Mouse (Mus musculus) thymus, adult 18-20 months (tissue): Measurements from ENCODE around the gene Slmap.
A peak's percentile ranks its signal among the peaks of the same experiment; 100 is the strongest.
"Not testable (repeated sequence)": the region's sequence is repeated elsewhere in the genome, so short reads cannot be mapped to it uniquely, and the experiment has no call there.

Experiments used
- DNase-seq, 2 experiments: peaks; one replicate each; pipeline ENCODE4 v3.0.0; 2022; ENCODE audit warnings: mixed read lengths in 2 of 2

Gene Slmap

DNA sequence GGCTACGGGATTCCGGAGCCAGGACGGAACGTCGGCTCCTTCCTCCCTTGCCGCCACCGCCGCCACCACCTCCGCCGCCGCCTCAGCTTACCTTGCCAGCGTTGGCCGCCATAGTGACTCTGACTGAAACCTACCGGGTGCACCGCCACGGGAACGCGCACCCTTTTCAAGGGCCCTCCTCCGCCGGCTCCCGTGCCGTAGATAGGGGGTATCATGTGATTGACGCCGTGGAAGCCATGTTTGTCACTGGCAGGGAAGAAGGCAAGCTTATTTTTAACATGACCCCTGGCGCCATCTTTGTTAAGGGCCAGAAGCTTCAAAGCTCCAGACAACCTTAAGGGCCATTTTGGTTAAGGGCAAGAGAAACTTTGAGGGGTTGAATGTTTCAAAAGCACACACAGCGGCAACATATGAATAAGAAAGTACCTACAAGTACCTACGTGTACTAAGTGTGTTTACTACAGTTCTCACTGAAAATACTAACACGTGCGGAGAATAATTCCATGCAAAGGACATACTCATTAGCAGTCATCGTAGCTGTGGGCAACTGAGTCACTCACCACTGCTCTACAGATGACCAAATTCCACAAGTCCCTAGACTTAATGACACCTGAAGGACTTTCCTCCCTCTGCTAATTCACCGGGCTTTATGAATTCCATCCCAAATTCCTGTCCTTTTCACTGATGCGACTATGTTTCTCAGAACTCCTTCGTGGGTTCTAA lies at the start of gene Slmap:
Slmap (minus strand) TSS at position 175 of the 723 bp plus-strand sequence.
- DNase-seq: peak; percentile 95 to 98

GRCm38 (mm10) chr14:26583645-26584044 lies 48.9 kb upstream of the Slmap start:
- no peak for DNase-seq

DNA sequence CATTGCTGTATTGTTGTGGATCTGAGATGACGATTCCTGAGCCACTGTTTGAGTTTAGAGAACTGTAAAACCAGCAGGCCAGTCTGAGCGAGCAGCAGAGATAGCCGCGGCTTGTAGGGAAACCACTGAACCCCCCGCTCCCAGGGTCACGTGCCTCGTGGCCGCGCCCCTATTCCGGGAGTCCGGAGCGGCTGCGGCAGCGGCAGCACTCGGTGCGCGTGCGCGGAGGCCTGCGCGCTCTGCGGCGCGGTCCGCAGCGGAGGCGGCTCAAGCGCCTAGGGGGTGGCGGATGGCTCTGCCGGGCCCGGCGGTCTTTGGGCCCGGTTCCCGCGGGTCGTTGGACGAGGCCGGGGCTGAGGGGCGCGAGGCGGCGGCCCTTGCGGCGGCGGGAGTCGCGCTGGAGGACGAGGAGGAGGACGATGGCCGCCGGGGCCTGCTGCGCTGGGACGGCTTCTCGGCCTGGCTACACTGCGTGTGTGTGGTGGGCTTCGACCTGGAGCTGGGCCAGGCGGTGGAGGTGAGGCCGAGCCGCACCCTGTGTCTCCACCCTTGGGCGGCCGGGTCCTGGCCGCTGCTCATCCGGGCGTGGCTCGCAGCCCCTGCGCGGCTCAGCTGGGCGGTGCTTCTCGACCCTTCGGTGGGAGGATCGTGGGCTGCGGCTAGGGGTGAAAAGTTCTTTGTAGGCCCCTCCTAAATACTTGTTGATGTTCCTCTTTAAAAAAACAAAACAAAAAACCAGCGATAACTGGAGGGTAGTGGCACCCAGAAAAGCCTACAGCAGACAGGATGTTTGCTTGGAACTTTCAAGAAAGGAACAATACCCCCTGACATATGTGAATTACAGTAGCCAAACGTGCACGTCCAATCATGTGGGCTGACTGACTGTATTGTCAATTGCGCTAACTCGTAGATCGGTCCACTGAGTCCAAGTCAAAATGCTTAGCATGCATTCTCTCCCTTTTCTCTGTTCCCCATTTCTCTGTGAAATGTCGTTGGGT lies 44.9 kb upstream of the Slmap start:
- peak; percentile 77 to 83 for DNase-seq

GRCm38 (mm10) chr14:26578791-26579191 lies 44.1 kb upstream of the Slmap start:
- no peak for DNase-seq

GRCm38 (mm10) chr14:26576255-26576780 lies 41.6 kb upstream of the Slmap start:
- DNase-seq: no peak

GRCm38 (mm10) chr14:26573556-26573955 lies 38.8 kb upstream of the Slmap start, which contains the start of gene Dennd6a:
Gene Dennd6a, plus strand, starts transcription at chr14:26573856.
- DNase-seq: not testable (repeated sequence)

DNA sequence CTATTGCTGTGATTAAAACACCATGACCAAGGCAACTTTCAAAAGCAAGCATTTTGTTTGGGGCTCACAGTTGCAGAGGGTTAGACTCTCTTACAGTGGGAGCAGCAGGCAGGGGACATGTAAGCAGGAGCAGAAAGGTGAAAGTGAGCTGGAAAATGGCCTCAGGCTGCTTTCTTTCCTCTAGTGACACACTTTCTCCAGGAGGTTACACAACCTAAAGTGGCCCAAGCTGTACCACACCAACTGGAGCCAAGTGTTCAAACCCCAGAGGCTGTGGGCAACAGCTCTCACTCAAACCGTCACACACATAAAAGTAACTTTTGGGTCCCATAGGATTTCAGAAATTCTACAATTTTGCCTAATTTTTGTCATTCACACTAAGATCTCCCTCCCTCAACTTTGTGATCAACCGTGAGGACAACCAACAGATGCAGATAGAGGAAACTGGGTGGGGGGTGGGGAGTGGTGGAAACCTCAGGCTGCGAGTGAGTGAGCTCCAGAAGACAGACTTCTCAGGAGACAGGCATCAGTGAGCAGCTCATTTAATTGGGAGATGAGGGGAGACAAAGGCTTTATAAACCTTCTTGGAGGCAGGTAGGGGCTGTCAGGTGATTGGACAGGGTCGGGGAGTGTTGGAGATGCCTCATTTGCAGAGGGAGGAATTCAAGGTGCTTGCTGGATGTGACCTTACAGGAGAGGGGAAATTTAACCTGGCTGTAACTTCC lies 37.4 kb upstream of the Slmap start:
- no peak for DNase-seq

GRCm38 (mm10) chr14:26569880-26570279 lies 35.1 kb upstream of the Slmap start:
- DNase-seq: no peak

DNA sequence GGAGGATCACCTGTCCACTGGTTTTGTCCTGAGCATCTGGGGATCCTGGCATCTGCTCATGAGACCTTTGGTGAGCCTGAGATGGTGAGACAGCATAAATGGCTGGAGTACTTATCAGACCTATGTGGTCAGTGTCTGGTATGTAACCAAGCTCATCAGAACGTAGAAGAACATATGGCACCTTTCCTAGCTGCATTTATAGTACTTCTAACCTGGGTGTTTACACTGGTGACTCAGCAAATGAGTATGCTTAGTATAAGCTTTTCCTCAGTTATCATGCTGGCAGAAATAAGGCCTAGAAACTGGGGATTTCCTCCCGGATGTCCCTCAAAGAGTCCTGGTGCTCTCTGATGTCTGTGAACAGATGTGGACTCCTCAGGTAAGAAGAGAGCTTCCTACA lies 27.5 kb upstream of the Slmap start:
- DNase-seq: no peak

GRCm38 (mm10) chr14:26558536-26558935 lies 23.8 kb upstream of the Slmap start:
- DNase-seq: no peak

GRCm38 (mm10) chr14:26557581-26557980 lies 22.9 kb upstream of the Slmap start:
- no peak for DNase-seq

DNA sequence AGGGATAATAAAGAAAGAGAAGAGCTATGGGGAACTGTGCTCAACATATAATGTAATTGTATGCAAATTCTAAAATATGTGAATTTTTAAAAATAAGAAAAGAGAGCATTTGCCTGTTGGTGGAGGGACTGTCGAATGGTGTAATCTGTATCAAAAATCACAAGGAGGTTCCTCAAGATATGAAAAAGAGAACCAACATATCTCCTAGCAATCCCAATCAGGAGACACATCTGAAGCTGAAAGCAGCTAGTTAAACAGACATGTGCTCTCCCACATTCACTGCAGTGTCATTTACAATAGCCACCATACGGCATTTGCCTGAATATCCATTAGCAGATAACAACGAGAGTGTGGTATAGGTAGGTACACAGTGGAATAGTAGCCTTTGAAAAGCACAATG lies 18.1 kb upstream of the Slmap start:
- DNase-seq: no peak

DNA sequence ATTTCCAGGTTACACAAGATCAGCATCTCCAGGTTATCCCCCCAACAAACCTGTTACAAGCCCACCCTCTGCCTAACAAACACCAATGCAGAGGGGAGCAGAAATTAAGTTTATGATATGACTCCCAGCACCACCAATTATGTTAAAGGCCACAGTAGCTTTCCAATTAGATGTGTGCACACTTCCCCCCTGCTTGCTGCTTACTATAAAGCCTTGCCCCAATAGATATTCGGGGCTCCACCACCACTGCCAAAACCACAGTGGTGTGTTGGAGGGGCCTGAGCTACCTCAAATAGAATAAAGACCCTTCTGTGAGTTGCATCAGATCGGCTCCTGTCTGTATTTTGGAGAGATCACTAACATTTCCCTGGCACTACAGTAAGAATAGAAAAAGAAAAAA lies 17.7 kb upstream of the Slmap start:
- DNase-seq: no peak

DNA sequence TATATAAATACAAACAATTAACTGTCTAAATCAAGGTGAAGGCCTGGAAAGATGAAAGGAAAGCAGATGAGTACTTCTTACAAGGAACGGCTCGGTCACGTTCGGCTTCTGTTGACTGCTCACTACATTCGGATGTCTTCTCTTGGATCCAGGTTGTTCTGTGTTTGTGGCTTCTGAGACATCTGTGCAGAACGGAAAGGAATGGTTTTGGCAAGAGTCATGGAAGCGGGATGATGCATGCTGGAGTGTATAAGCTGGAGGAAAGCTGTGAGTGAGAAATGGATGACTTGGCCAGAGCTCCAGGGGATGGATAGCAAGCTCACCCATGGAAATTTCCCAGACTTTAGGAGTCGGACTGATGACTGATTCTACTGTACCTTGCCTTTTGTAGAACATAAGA lies 16.0 kb upstream of the Slmap start:
- no peak for DNase-seq

DNA sequence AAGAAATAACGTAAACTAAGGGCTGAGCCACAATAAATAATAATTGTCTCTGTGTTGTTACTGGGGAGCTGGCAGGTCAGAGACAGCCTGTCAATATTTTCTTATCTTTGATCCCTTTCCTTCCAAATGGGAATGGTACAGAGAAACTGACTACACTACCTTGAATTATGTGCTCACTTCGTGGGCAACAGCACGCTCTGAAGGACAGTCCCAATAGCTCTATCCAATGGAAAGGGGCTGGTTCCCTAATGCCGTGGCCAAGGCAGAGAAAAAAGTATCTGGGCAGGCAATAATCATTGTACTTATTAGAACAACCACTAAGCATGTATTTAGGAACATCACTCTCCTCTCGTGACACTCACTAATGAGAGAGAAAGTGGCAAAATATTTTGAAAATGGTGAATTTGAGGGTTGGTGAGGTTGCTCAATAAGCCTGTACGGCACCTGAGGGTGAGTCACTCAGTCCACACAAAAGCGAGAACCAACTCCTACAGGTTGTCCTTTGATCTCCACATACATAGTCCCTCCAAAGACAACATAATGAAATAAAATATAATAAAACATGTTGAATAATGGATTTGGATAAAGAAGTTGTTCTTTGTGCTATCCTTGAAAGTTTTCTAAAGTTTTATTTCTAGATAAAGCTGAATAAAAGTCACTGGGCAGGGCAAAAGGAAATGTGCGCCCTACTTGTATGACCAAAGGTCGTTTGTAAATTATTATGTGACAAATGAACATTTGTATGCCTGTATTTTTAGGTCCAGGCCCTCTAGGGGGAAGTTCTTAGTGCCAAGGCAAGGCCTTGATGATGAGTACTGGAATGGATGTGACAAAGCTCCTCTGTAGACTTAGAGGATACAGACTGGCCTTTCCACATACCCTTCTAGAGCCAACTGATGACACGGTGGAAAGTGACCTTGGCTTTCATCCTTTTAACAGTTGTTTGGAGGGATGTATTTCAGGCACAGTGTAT lies 13.1 kb upstream of the Slmap start:
- DNase-seq: no peak

DNA sequence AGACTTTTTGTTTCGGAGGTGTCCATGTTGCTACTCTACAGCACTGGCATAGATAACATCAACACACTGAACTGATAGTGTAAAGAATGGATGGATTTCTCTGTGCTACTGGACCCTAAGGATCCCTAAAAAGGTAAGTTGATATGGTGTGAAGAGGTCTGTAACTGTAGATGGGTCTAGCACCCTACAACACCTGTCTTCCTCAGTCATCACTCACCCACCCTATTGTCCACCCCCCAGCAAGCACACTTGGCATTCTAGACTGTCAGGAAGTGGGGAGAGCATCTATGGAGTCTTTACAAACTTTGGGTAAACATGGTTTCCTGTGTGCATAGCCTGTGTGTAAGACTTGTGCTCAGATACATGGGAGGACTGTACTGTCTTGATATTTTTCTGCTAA lies 7.4 kb upstream of the Slmap start:
- DNase-seq: no peak

- DNase-seq: no peak
Observed at GRCm38 (mm10) chr14:26540577-26540976, 5.8 kb upstream of the Slmap start.

DNA sequence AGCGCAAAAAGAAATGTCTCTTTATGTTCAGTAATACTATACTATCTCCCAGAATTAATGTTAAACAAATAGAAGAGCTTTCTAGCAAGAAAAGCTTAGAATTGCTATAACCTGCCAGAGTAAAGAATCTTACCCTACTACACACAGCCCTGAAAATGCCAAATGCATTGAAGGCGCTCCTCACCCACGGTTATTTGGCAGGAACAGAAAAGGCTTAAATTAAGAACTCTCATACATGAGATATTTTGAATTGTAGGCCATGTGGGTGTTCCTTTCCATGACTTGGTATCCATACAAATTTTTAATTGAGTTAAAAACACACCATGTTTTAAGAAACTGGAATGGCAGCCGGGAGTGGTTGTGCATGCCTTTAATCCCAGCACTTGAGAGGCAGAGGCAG lies 4.5 kb upstream of the Slmap start:
- DNase-seq: no peak

GRCm38 (mm10) chr14:26533821-26534756 lies 642 bp downstream of the Slmap start:
- peak; percentile 49 to 51 for DNase-seq

DNA sequence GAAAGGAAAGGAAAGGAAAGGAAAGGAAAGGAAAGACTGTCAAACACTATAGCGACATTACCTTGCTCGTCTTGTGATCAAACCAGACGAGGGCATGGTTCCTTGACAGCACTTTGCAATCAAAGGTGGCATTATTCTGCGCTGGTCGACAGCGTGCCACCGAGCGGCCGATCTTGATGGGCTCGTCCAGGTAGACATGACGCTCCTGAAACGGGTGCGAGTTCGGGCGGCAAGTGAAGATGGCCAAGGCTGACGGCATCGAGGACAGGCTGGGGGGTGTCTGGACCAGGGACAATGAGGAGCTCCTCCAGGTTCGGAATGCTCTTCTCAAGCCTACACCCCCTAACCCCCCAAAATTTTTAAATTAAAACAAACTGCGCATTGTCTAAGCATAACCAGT lies 1.5 kb downstream of the Slmap start:
- peak; percentile 17 to 27 for DNase-seq
